Mouse (Mus musculus) thymus, adult 2 months (tissue): ENCODE measurements around the gene 1700029F12Rik.

Experiments
- CTCF ChIP-seq: fragments of 200-500 bp; IDR thresholded peaks from 2 replicates; pipeline ENCODE4 v1.5.1; 2012; ENCODE audit warnings: mild to moderate bottlenecking, control low read depth, low read length, moderate library complexity, borderline replicate concordance; ENCODE audit not compliant: control insufficient read depth, poor library complexity, insufficient read depth; ENCODE audit errors: extremely low read depth
- POLR2A ChIP-seq: fragments of 200-500 bp; IDR thresholded peaks from 2 replicates; pipeline ENCODE4 v1.6.1; 2012; ENCODE audit warnings: mild to moderate bottlenecking, low read length, control low read depth, moderate library complexity; ENCODE audit not compliant: control insufficient read depth, poor library complexity, insufficient read depth; ENCODE audit errors: extremely low read depth

DNA sequence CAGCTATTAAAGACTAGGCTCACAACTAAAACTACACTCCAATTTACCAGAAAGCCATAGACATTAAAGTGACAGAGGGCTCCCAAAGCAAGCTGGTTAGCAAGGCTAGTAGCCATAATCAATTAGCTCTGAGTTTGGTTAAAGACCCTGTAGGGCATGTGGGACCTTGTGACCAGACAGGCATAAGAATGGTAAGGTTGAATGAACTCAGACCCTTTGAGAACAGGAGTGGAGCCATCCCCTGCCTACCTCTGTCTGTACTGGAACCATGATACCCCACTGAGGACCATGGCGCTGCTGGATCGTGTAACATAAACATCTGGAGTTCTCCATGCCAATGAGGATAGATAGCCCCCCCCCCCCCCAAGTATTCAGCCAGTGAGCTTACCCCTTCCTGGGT lies 27.4 kb downstream of the 1700029F12Rik start:
- TF ChIP-seq CTCF (no peak), POLR2A (no peak)
